Mouse (Mus musculus): ENCODE results near the gene Olfr49.

The Olfr49 gene

DNA sequence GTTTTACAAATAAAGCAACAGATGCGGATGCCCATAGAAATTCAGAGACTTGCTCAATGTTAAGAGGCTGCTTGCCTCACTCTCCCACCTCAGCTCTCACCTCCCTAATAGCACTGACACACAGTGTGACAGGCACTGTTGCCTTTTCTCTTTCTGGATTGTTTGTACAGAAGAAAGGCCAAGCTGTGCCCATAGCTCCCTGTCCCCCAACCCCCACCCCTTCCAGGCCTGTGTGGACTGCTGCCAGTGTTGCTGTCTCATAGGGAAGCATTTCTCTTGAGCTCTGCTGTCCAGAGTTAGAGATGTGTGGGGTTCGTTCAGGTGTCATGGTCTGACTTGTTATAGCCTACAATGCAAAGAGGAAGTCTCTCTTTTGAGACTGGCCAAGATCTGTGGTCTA lies 24.5 kb downstream of the Olfr49 start:
- DNase-seq = peak; percentile 5

DNA sequence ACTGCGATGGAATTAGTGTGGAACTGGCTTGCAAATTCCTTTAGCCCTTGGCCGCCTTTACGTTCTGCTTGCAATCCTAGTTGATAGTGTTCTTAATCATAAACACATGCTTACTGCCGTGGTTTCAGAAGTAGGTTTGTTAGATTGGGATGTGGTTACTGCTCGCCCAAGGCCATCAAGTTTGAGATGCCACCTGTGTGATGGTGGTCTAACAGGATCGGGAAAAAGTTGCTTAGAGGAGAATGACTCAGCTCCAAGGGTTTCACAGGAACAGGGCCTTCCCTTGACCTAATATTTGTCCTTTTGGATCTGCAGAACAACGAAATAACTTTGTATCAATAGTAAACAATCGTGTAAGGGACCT lies 25.0 kb downstream of the Olfr49 start:
- no peak for DNase-seq

DNA sequence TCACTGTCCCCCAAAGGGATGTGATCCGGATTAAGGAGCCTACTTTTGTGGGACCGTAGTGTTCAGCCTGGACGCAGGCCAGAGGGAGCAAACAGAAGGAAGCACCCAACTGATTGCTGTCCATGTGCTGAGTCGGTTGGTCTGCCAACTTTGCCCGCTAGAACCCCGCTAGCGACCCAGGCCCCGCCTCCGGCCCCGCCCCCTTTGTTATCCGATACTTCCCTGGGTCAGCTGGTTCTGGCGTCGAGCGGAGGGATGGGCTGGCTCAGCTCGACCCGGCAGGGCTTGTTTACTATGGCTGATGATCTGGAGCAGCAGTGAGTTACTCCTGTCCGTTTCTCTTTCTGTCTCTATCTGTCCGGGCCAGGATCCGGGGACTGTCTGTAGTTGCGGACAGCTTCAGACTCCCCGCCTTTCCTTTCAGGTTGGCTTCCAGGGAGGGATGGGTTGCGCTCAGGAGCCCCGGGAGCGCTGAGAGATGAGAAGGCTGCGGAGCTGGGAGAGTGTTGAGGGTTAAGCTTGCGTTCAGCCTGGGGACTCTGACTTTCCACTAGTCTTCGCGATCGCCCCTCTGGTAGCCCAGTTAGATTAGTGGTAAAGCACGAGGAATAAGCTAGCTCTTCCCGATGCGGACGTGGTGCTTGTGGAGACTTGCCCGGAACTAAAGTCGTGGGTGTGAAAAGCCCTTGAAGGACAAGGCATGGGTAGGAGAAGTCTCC lies 25.6 kb downstream of the Olfr49 start:
- peak; percentile 86 for DNase-seq

DNA sequence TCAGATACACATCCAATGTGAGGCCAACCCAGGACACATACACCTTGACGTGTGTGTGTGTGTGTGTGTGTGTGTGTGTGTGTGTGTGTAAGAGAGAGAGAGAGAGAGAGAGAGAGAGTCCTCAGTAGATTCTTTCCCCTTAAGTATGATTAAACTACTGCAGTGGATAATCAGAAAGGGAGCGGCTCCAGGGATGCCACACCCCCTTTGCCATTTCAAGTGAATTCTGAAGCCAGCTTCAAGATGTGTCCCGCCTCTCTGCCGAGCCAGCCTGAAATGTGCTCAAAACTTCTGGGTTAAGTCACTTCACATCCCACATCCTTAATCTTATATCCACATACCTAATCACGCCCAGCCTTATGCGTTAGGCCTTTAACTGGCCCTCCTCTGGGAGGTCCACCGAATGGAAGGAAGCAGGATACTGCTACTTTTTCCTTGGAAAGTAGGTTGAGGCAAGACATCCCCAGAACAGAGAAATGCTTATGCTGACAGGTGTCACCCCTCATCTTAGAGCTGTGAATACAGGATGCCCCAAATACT lies 26.5 kb downstream of the Olfr49 start:
- peak; percentile 7 for DNase-seq

DNA sequence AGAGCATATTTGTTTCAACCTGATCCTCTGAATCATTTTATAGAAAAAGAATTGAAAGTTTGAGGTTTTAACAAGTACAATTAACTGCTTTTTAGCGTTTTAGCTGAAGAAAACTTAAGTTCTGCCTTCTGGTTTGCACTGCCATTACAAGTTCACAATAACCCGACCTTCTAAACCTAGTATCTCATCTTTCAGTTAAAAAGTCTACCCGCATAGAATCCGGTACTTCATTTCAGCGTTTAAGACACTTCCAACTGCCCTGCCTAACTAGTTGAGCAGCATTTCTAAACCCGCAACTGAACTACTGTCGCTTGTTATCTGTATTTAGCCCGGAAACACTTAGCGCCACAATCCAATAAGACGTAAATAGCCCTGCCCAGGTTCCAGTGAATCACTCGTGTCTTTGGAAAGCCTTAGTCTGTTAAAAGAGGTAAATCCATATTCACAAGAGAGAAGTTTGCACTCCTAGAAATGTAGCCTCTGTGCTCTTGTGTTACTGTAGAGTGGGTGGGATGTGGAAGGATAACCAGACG lies 30.0 kb downstream of the Olfr49 start:
- DNase-seq = no peak

DNA sequence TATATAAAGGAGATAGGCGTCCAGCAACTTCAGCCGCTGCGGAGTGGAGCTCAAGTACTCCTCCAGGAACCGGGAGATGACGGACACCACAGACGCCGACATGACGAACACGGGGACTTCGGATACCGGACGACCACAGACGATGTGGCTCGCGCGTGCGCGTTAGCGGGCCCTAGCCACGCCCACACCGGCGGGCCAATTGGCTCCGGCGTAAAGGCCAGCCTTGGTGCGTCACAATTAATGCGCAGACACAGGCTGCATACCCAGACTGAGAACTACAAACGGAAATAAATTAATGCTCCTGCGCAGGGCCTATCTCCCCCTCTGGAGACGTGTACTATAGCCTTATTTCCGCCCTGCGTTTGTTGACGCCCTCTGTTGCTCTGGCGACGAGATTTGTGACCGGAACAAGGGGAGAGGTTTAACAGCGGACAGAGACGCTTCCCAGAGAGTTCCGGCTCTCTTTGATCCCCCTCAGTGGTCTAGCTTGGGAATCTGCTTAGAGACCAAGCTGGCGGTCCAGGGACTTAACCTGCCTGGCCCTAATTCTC lies 30.9 kb downstream of the Olfr49 start, which contains the start of the genes Dad1 and Abhd4:
Dad1 (minus strand) TSS at position 364 of the 551 bp plus-strand sequence.
Abhd4 (plus strand) TSS at position 448 of the 551 bp plus-strand sequence.
- peak; percentile 97 for DNase-seq

DNA sequence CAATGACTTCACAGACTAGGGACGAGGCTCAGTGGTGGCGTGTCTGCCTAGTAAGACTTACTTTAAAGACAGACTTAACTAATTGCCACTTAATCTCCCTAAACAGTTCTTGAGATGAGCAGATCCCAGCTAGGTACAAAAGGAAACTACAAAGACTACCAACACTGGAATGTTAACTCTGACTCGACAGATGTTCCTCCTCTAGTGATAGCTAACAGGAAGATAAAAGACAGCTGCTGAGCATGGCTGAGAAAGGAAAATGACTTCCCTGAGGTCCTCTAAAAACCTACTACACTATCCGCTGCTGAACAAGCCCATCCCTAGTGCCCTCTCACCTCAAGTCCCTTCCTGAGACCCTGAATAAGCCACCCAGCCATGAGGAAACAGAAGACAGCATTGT lies 34.6 kb downstream of the Olfr49 start:
- no peak for DNase-seq

DNA sequence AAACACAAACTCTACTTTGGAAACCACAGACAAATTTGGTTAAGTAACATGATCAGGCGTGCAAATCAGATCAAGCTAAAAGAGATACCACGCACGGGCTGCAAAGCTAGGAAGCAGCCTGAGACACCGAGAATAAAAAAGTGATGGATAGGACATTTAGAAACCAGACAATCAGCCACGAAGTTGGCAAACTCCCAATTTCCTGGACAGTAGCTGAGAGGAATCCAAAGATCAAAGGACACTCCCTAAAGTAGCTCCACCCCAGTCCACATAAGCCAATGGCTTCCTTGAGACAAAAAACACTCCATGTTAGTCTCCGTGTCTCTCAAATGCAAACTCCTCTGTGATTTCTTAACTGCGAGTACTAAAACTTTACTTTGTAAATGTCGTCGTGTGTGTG lies 35.4 kb downstream of the Olfr49 start:
- DNase-seq = no peak

DNA sequence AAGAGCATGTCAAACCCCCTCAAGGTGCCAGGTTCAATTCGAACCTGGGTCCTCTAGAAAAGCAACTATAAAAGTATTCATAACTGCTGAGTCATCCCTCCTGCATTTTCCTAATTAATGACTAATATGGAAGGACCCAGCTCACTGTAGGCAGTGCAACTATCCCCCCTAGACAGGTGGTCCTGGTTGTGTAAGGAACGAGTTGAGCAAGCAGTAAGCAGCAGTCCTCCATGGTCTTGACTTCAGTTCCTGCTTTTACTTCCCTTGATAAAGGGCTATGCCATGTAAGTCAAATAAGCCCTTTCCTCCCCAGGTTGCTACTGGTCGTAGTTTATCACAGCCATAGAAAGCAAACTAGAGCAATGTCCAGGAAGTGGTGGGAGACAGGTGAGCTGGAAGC lies 38.5 kb downstream of the Olfr49 start:
- no peak for DNase-seq

DNA sequence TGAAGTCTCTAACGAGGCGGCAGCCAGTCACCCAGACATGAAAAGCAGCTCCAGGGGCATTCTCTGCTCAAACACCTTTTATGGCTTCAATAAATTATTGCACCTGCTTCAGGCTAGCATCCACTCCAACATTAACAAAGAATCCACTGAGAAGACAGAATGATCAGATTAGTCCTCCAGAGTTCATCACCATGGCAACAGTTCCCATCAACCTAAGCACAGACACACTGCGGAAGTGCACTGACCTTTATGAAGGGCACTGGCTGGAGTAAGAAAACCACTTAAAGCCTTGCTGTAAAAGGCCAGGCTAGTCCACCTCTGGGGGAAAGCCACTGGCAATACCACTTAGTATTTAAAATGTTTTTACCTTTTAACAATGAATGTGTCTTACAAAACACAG lies 40.6 kb downstream of the Olfr49 start:
- DNase-seq = no peak

DNA sequence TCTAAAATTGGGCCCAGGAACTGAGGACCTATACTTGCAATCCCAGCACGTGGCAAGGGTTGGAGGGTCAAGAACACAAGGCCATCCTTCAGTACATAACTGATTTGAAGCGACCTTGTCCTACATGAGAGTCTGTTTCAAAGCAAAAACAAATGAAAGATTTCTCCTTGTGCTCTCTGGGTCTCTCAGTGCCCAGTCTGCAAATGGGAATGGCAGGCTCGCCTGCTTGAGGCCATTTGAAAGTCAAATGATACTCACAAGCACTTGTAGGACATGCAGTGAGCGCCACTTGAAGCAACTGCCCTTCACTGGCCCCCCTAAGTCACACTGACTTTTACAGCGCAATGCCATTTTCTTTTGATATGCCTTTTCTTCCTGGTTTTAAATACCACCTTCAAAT lies 44.2 kb downstream of the Olfr49 start:
- DNase-seq = no peak

DNA sequence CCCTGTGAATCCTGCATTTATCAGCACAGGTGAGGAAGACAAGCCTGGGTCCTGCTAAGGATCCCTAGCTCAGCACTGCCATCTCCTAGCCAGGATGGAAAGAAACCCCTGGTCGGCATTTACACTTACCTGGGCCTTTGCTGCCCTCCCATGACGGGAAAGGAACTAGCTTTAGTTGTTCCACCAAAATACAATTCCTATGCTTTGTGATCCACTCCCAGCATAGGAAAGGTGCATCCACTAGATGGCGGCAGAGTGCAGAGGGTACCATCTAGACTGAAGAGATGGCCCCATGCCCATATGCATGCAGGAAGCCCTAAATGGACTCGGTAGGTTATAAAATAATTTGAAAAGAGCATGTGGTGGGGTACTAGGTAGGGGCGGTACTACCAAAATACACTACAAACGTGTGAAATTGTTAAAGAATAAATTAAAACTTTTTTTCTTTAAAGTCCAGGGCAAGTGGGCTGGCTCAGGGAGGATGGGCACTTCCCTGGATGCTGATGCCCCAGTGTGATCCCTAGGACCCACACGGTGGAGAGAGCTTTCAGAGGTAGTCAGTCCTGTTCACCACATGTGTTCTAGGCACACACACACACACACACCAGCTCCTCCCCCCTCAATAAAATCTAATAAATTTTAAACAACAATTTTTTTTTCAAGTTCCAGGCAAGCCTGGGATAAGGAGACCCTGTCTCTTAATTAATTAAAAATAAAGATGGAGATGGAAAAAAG lies 45.6 kb downstream of the Olfr49 start:
- peak; percentile 98 for DNase-seq

DNA sequence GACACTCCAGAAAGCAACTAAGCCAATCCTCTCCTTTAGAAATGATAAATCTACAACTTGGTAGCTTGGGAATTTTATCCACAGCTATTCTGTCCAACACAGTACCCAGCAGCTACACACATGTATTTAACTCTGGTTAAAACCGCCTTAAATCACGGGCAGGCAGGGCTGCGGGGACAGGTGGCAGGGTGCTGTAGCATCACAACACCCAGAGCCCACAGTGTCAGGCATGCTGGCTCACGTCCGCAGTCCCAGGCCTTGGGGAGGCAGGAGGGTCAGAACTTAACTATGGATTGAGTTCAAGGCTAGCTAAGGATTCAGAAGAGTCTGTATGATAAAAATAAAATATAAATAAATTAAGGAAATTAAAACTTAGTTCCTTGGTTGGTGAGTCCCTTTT lies 47.9 kb downstream of the Olfr49 start:
- peak; percentile 62 for DNase-seq

DNA sequence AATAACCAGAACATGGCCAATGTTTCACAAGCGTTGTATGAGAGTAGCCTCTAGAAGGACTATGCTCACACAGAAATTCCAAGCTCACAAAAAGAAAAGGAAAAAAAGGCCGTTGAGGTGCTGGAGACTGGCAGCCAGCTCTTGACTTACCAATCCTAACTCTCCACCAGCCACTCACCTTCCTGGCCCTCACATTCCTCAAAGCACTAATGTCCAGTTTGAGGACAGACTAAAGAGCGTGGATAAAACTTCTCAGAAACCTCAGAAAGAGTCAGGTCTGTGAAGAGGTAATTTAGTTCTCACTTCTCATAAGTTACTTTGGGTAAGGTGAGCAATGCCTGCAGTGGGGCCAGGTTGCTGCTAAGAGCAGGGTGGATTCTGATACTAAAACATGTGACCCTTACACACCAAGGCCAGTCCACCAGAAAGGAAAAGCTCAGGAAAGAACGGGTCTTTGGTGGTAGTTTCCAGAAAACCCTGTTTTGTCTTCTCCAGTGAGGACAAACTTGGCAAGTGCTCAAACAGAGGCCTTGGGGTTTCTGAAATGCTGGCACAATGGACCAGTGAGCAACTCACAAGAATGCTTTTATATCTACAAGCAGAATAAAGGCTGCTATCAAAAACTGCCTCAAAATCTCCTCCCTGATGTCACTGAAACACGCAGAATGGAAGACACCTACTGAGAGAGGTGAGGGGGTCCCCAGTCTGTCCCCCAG lies 48.8 kb downstream of the Olfr49 start:
- DNase-seq = no peak

DNA sequence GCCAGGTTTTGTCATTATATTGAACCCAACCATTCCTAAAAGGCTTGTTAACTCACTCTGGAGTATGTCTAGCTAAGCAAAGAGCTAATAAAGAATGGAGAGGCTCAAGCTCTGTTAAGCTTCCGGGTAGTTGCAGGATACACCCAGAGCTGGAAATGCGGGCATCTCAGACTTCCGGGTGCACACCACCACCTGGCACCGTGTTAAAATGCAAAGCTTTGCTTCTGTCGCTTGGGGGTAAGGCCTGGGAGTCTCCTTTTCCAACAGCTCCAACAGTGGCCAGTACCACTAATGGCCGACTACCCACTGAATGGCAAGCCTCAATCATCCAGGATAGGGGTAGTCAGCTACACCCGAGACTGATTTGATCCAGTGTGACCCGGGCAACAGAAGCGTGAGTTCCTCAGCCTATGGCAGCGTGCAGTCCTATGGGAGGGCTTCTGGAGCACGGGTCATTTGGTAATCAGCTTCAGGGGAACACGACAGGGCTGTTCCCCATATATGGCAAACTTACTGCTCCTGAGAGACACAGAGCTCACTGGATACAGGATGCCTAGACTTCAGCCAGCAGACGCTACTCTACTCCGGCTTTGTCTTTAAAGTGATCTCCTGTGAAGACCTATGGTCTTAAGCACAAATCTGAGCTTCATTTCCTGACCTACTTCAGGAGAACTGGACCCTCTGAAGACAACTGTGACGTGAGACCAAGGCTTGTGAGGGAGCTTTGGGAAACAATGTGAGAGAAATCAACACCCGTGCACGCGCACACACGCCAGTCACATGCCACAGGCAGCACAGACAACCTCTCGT lies 50.3 kb downstream of the Olfr49 start:
- DNase-seq = no peak

DNA sequence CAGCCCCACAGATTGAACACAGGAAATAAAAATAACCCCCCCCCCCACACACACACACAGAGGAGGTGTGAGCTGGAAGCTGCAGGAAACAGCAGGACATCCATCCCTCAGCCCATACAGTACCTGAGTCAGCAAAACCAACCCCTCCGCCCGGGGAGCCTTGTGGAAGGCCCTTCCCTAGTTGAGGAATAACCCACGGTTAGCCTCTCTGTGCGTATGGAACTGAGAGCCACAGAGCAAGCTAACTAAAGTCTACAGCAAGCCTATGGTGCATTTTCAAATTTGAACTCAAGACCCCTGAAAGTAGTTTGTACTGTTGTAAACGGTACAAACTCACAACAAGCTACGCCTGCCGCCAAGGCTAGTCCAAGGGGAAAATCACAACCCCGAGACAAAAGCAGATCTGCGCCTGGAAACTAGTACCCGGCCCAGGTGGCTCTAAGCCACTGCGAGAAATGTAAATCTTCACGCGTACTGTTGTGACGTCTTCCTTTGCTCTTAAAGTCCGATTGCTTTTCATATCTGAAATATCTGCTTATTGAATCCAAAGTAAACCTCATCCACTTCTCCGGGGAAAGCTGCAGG lies 51.1 kb downstream of the Olfr49 start:
- peak; percentile 57 for DNase-seq

DNA sequence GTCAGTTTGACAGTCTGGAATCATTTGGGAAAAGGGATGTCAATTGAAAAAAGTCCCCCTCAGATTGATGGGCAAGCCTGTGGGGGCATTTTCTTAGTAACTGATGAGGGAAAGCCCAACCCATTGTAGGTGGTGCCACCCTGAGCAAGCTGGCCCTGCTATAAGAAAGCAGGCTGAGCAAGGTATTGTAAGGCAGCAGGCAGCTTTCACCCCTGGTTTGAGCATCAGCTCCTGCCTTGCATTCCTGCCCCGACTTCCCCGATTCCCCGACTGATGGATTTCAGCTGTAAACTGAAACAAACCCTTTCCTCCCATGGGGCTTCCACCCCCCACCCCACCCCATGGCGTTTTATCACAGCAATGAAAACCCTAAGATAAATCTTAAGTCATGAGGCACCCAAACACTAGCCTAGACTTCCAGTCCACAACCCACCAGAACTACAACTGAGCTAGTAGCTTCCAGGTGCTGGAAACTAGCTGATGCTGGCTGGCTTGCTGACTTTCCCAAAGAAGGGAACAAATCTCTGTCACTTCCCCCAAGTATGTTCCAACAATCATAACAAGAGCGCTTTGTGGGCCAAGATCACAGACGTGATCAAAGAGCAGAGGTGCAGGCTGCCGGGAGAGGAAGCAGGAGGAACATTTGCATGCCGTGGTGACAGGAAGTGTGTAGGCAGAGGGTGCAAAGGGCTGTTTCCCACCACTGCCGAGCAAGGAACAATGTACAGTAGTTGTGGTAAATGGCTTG lies 51.8 kb downstream of the Olfr49 start:
- DNase-seq = peak; percentile 79

DNA sequence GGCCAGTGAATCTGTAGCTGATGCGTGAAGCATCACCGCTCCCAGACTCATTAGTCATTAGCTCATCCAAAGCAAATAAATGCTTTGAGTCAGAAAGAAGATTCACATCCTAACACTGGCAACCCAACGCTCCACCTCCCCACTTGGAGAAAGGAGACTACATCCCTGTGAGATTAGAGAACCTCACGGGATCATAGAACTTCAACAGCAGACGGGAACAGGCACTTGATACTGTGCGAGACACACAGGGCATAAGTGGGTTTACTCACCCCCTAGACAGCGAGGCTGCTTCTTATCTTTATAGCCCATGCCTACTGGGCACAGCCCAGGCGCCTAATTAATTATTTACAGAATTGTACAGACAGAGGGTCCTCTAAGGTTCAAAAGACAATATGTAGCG lies 52.6 kb downstream of the Olfr49 start:
- no peak for DNase-seq

DNA sequence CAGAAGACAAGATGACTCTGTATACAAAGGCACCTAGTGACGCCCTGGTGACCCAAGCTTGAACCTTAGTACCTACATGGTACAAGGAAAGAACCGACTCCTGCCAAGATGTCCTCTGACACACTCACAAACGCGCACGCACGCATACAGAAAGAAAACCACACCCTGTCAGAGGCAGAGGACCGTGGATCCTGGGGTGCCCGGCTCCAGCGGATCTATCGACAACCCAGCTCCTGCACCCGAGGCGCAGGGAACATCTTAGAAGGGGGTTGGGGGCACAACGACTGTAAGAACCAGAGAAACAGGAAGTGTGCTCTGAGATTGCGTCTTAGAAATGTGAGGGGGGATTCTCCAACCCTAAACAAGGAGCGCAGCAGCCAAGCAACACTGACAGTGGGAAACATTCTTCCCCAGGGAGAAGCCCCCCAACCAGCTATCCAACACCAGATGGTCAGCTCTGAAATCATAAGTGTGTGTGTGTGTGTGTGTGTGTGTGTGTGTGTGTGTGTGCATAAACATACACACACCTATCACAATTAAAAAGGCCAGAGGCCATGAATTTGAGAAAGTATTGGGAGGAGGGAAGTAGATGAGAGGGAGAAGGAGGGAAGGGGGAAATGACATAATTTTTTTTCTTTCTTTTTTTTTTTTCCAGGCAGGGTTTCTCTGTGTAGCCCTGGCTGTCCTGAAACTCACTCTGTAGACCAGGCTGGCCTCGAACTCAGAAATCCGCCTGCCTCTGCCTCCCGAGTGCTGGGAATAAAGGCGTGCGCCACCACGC lies 53.4 kb downstream of the Olfr49 start:
- peak; percentile 69 for DNase-seq

DNA sequence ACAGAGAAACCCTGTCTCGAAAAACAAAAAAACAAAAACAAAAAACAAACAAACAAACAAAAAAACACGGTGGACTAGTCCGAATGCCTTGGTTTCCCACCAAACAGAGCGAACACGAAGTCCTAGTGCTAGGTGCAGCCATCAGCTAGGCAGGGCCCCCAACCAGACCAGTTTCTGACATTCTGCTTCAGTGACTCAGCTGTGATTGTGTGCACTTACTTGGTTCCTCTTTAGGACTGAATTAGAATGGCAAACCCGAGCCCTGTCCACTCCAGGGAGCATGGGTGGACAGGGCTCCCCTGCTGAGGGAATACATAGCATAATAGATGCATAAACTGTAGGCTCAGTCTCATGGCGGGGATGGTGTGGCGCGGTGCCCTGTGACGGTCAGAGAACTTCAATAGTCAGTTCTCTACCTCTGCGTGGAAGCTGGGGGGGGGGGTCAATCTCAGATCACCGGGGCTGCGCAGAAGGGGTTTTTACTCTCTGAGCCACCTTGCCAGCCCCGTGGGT lies 54.0 kb downstream of the Olfr49 start:
- peak; percentile 46 for DNase-seq

All from thymus, postnatal 4 days (tissue).